Mouse (Mus musculus) MN1 (cell line): ENCODE results near the gene C1qa.

Experiments used
- DNase-seq: peaks from one replicate; pipeline ENCODE4 v3.0.0-alpha.2; 2016; ENCODE audit warnings: low spot score

C1qa gene

GRCm38 (mm10) chr4:136861806-136862205, 36.8 kb downstream of the C1qa start:
- no peak for DNase-seq

DNA sequence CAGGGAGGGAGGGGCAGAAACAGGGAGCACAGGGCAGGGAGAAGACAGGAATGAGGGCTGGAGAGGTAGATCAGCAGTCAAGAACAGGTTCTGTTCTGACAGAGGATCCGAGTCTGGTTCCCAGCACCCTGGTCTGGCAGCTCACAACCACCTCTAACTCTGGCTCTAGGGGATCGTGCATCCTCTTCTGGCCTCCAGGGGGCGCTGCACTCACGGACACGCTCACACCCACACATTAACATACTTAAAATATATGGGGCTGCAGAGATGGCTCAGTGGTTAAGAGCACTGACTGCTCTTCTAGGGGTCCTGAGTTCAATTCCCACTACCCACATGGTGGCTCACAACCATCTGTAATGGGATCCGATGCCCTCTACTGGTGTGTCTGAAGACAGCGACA, 38.6 kb downstream of the C1qa start:
- no peak for DNase-seq

DNA sequence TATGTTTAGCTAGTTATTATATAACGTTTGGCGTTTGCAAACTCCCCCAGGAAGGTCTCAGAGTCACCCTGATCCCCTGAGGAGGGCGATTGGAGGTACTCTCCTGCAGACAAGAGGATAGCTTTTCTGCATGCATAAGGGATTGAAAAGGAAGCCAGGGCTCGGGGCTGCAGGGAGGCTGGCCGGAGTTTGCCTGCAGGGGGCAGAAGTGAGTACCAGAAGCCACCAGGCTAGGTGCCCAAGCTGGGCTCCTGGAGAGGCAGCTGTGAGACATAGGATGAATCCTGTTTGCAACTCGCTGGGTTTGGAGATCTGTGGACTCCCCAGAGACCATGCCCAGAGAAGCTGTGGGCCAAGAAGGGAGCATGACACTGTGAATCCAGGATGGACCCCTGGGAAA, 43.5 kb downstream of the C1qa start:
- DNase-seq: no peak

DNA sequence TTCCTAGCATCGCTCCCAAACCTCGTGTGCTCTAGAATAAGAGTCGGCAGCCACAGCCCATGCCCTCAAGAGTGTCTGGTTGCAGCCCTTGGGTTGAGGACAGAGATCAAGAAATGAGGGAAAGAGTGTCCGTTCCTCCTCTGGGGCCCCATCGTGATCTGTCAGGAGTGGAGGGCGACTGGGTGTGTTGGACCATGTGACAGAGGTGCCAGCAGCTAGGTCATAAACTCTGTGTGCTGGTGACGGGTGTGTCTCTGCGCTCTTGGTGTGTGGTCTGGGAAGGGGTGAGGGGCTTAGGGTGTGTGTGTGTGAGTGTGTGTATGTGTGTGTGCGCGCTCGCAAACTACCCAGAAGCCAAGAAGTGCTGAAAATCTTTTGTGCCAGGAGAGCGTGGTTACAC, 45.6 kb downstream of the C1qa start:
- no peak for DNase-seq

DNA sequence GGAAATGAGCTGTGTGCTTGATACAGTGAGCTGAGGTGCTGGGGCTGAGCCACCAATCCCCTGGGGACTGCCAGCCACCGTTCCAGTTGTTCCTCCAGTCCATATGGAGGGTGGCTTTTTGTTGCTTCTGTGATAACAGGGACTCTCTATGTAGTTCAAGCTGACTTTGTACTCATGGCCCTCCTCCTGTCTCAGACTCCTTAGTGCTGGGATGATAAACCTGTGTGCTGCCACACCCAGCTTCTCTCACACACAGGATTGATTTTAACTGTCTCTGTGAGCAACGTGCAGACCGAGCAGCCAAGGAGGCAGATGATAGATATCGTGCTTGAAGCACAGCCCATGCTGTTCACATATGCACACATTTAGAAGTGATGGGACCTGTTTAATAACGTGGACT, 46.5 kb downstream of the C1qa start:
- DNase-seq: no peak

GRCm38 (mm10) chr4:136848565-136848964, 50.0 kb downstream of the C1qa start:
- no peak for DNase-seq

GRCm38 (mm10) chr4:136847166-136847565, 51.4 kb downstream of the C1qa start:
- DNase-seq: no peak
